Mouse (Mus musculus) CH12.LX (cell line): ENCODE data around the gene Glis1.

Source experiments
- EP300 ChIP-seq: IDR thresholded peaks from 2 replicates; pipeline ENCODE4 v1.6.1; 2011; ENCODE audit warnings: low read length, improper control_type of control experiment
- KAT2A ChIP-seq: IDR thresholded peaks from 2 replicates; pipeline ENCODE4 v1.6.1; 2012; ENCODE audit warnings: low read length, improper control_type of control experiment, inconsistent platforms; ENCODE audit not compliant: insufficient replicate concordance
- POLR2A ChIP-seq: IDR thresholded peaks from 2 replicates; pipeline ENCODE4 v1.6.1; 2011; ENCODE audit warnings: low read depth, mild to moderate bottlenecking, improper control_type of control experiment, low read length
- TCF12 ChIP-seq: IDR thresholded peaks from 2 replicates; pipeline ENCODE4 v1.6.1; 2014; ENCODE audit warnings: low read depth, mild to moderate bottlenecking, inconsistent platforms, low read length, improper control_type of control experiment

GRCm38 (mm10) chr4:107443621-107444020, 9.2 kb downstream of the Glis1 start:
- no peak for TF ChIP-seq EP300
- TF ChIP-seq KAT2A = no peak
- no peak for TF ChIP-seq POLR2A
- TF ChIP-seq TCF12 = no peak
